Mouse (Mus musculus) CH12.LX (cell line): Measurements from ENCODE around the gene Prkcsh. TPM values are rescaled to one million over a fixed set of nuclear protein-coding genes. Genes with fewer than 3 reads are reported as not detected.

Experiments used
- DNase-seq: peaks from one replicate; pipeline ENCODE4 v3.0.0-alpha.2; 2013; ENCODE audit errors: extremely low read depth
- H3K27ac ChIP-seq: 2 replicates; pipeline ENCODE4 v1.5.1; 2012; ENCODE audit warnings: low read depth, mild to moderate bottlenecking, control low read depth, moderate library complexity; ENCODE audit not compliant: insufficient read depth
- H3K27me3 ChIP-seq: replicated peaks from 2 replicates; pipeline ENCODE3; 2012; ENCODE audit warnings: inconsistent platforms
- H3K36me3 ChIP-seq, 2 experiments: replicated peaks in 1 of 2; 2 replicates each; pipeline versions ENCODE3 to v1.6.1; 2012; ENCODE audit warnings: inconsistent platforms in 1 of 2, low read length in 1 of 2, mild to moderate bottlenecking in 1 of 2, mixed read lengths in 1 of 2, moderate library complexity in 1 of 2; ENCODE audit not compliant: control insufficient read depth in 1 of 2, insufficient read depth in 1 of 2
- H3K4me1 ChIP-seq, 2 experiments: 2 replicates each; pipeline ENCODE4 v1.6.1; 2012; ENCODE audit warnings: inconsistent platforms in 1 of 2, moderate library complexity in 1 of 2; ENCODE audit not compliant: insufficient read depth in 2 of 2, control insufficient read depth in 1 of 2
- H3K4me2 ChIP-seq: 2 replicates; pipeline ENCODE4 v1.6.1; 2012; ENCODE audit warnings: low read depth, mild to moderate bottlenecking, control low read depth; ENCODE audit not compliant: poor library complexity, insufficient read depth, severe bottlenecking
- H3K4me3 ChIP-seq, 3 experiments: fragments of 150-350 bp in 1 of 3; sonication (generic) in 1 of 3; replicated peaks in 1 of 3; 2 replicates each; pipeline versions ENCODE3 to v1.5.1; 2011 to 2012; ENCODE audit warnings: low read depth in 2 of 3, low read length in 2 of 3, mild to moderate bottlenecking in 2 of 3, moderate library complexity in 2 of 3, control low read depth in 1 of 3, improper control_type of control experiment in 1 of 3, inconsistent platforms in 1 of 3, mixed read lengths in 1 of 3; ENCODE audit not compliant: poor library complexity in 1 of 3
- H3K79me2 ChIP-seq: replicated peaks from 2 replicates; pipeline ENCODE4 v1.6.1; 2012; ENCODE audit warnings: mild to moderate bottlenecking, moderate library complexity; ENCODE audit not compliant: control insufficient read depth, poor library complexity, insufficient read depth, severe bottlenecking; ENCODE audit errors: extremely low read depth
- H3K9ac ChIP-seq: 2 replicates; pipeline ENCODE4 v1.6.1; 2012; ENCODE audit warnings: low read depth, mild to moderate bottlenecking, control low read depth, moderate library complexity; ENCODE audit not compliant: insufficient read depth
- H3K9me3 ChIP-seq: replicated peaks from 2 replicates; pipeline ENCODE3; 2012; ENCODE audit warnings: low read length, inconsistent platforms, mixed read lengths
- CTCF ChIP-seq, 2 experiments: IDR thresholded peaks in 1 of 2; conservative IDR thresholded peaks in 1 of 2; 2 replicates each; pipeline ENCODE4 v1.5.1; 2011 to 2012; ENCODE audit warnings: low read depth in 2 of 2, low read length in 2 of 2, improper control_type of control experiment in 1 of 2, inconsistent platforms in 1 of 2, mild to moderate bottlenecking in 1 of 2, moderate library complexity in 1 of 2
- E2F4 ChIP-seq: IDR thresholded peaks from 2 replicates; pipeline ENCODE4 v1.6.1; 2011; ENCODE audit warnings: low read depth, low read length, improper control_type of control experiment; ENCODE audit not compliant: insufficient replicate concordance
- GABPA ChIP-seq: IDR thresholded peaks from 2 replicates; pipeline ENCODE4 v1.6.1; 2012; ENCODE audit warnings: low read depth, low read length, improper control_type of control experiment, inconsistent platforms; ENCODE audit not compliant: insufficient replicate concordance
- HCFC1 ChIP-seq: IDR thresholded peaks from 2 replicates; pipeline ENCODE4 v1.6.1; 2012; ENCODE audit warnings: low read depth, mild to moderate bottlenecking, inconsistent platforms, low read length, improper control_type of control experiment
- MAFK ChIP-seq: IDR thresholded peaks from 2 replicates; pipeline ENCODE4 v1.6.1; 2011; ENCODE audit warnings: low read length, improper control_type of control experiment; ENCODE audit not compliant: insufficient replicate concordance
- PAX5 ChIP-seq: IDR thresholded peaks from 2 replicates; pipeline ENCODE4 v1.6.1; 2012; ENCODE audit warnings: low read length, inconsistent platforms, mixed read lengths
- RAD21 ChIP-seq: IDR thresholded peaks from 2 replicates; pipeline ENCODE4 v1.6.1; 2011; ENCODE audit warnings: low read depth, mild to moderate bottlenecking, low read length, improper control_type of control experiment, moderate library complexity
- USF2 ChIP-seq: conservative IDR thresholded peaks from 2 replicates; pipeline ENCODE4 v1.6.1; 2011; ENCODE audit warnings: low read depth, low read length, improper control_type of control experiment
- ZMIZ1 ChIP-seq: IDR thresholded peaks from 2 replicates; pipeline ENCODE4 v1.6.1; 2012; ENCODE audit warnings: low read depth, mild to moderate bottlenecking, inconsistent platforms, low read length, improper control_type of control experiment
- ZNF384 ChIP-seq: IDR thresholded peaks from 2 replicates; pipeline ENCODE4 v1.6.1; 2012; ENCODE audit warnings: low read depth, low read length, improper control_type of control experiment, inconsistent platforms
- dilution Hi-C: fragments of 300-500 bp; cut with MboI; formaldehyde crosslinking; loops from 2 replicates; pipeline ENCODE4 v1.14.3; 2020; ENCODE audit warnings: low sequenced_read_pairs; ENCODE audit not compliant: extremely low pct_unique_long_range_greater_than_20kb, extremely low pct_ligation_motif_present
- in situ Hi-C: fragments of 300-500 bp; cut with MboI; formaldehyde crosslinking; loops from 3 replicates; pipeline ENCODE4 v1.14.3; 2019; ENCODE audit warnings: low sequenced_read_pairs, low pct_ligation_motif_present, low pct_unique_long_range_greater_than_20kb, mixed read lengths
- polyA plus RNA-seq: library from polyadenylated mRNA; unstranded; fragments of >175 nt; gene quantifications from 2 replicates; pipeline ENCODE4 v1.2.1, GENCODE M21; 2012; ENCODE audit warnings: low read depth; ENCODE audit not compliant: insufficient read length
- total RNA-seq, 2 experiments: library from RNA; depleted of rRNA; stranded (reverse); fragments of 300-350 nt in 1 of 2; fragments of >200 nt in 1 of 2; gene quantifications; 2 replicates each; pipeline ENCODE4 v1.2.3; 2012 to 2014

Prkcsh gene
- total and polyA plus RNA-seq, 3 experiments: 72.1 to 160 (median 148) TPM

GRCm38 (mm10) chr9:22016245-22016644, 13.6 kb downstream of the Prkcsh start:
- Histone ChIP-seq H3K36me3 (peaks cover 33 to 45% of the 10 kb centered on the region in 2 experiments), H3K79me2 (no peaks in the 10 kb centered on the region), H3K4me1 (0 out of 4 replicates have a peak, but pooled peaks cover 0 to 2% of the 10 kb centered on the region in 2 experiments), H3K4me2 (no peak overlapping the region), H3K27me3 (no peaks in the 10 kb centered on the region), H3K9ac (no peak overlapping the region), H3K4me3 (no peak overlapping the region), H3K9me3 (no peaks in the 10 kb centered on the region), H3K27ac (no peak overlapping the region)
- no peak for TF ChIP-seq ZMIZ1
- TF ChIP-seq E2F4: no peak
- no peak for DNase-seq
- in situ Hi-C loops (no loop called here), dilution Hi-C loops (no loop called here)

GRCm38 (mm10) chr9:22017208-22017825, 14.7 kb downstream of the Prkcsh start:
- H3K4me3 ChIP-seq: no peak overlapping the region
- peaks cover 22 to 34% of the 10 kb centered on the region in 2 experiments for H3K36me3 ChIP-seq
- DNase-seq: no peak
- dilution Hi-C loops (no loop called here), in situ Hi-C loops (no loop called here)
- no peak overlapping the region for H3K27ac ChIP-seq
- no peak overlapping the region for H3K4me2 ChIP-seq
- H3K9ac ChIP-seq: no peak overlapping the region
- no peaks in the 10 kb centered on the region for H3K9me3 ChIP-seq
- H3K27me3 ChIP-seq: peaks cover 2% of the 10 kb centered on the region
- H3K4me1 ChIP-seq: 0 out of 4 replicates have a peak, but pooled peaks cover 0 to 2% of the 10 kb centered on the region in 2 experiments
- no peaks in the 10 kb centered on the region for H3K79me2 ChIP-seq
- TF ChIP-seq HCFC1 (no peak), PAX5 (no peak)

- H3K36me3 ChIP-seq: no peaks in the 10 kb centered on the region
- in situ Hi-C loops (no loop called here), dilution Hi-C loops (no loop called here)
- H3K4me2 ChIP-seq: no peak overlapping the region
- H3K4me3 ChIP-seq: no peak overlapping the region
- no peak overlapping the region for H3K27ac ChIP-seq
- no peak overlapping the region for H3K9ac ChIP-seq
- H3K4me1 ChIP-seq: 0 out of 4 replicates have a peak, but pooled peaks cover 0 to 2% of the 10 kb centered on the region in 2 experiments
- H3K27me3 ChIP-seq: peaks cover 18% of the 10 kb centered on the region
- TF ChIP-seq E2F4 (no peak), MAFK (no peak), ZNF384 (no peak), USF2 (no peak), CTCF (conservative IDR thresholded peaks at IDR 0.05 in 1 of 2, IDR thresholded peaks at IDR 0.05 in 1 of 2; ENCODE audit: low read depth in 2 of 2, low read length in 2 of 2) (no peak), RAD21 (no peak), GABPA (no peak)
- no peaks in the 10 kb centered on the region for H3K79me2 ChIP-seq
- no peaks in the 10 kb centered on the region for H3K9me3 ChIP-seq
- no peak for DNase-seq
Measured at GRCm38 (mm10) chr9:22024592-22024991, 22.0 kb downstream of the Prkcsh start.
